In genomic region chr6:45455424-45455823, GRCm38 (mm10) we compare ENCODE assay signal across 29 mouse cellular contexts.
A peak's percentile ranks its signal among the peaks of the same experiment; 100 is the strongest.
DNase-seq lines count a peak whose midpoint lies in the region; ATAC-seq and TF ChIP-seq lines count a peak whose summit lies in the region.
"Had no signal": no experiment of that assay in that cellular context is flagged by ENCODE, and none has a peak within 500 bp of the region (broad histone marks: within the 10 kb centered on the region; RNA-seq: fewer than 3 reads in every experiment).

No protein-coding gene starts in this region.

- peak; percentile 45 for ATAC-seq in forebrain, postnatal 0 days
- ATAC-seq in forebrain, embryonic 12.5 days (ENCODE audit: low FRiP score) = no peak
- ATAC-seq: CD4-positive, CD25-positive, alpha-beta regulatory T cell, adult 4 months; hindbrain, embryonic 16.5 days; intestine, embryonic 15.5 days had no signal

- no peak overlapping the region for H3K4me2 ChIP-seq in forebrain, postnatal 0 days (ENCODE audit: low read depth)
- no peak overlapping the region for H3K4me2 ChIP-seq in forebrain, embryonic 12.5 days
- H3K4me2 ChIP-seq: embryonic facial prominence, embryonic 13.5 days; heart, embryonic 12.5 days; heart, embryonic 15.5 days; hindbrain, embryonic 13.5 days; intestine, embryonic 15.5 days had no signal

- no peaks in the 10 kb centered on the region for H3K9me3 ChIP-seq in forebrain, postnatal 0 days (ENCODE audit: low read length)
- H3K9me3 ChIP-seq in forebrain, embryonic 12.5 days = no peaks in the 10 kb centered on the region
- H3K9me3 ChIP-seq: embryonic facial prominence, embryonic 10.5 days; embryonic facial prominence, embryonic 13.5 days; heart, embryonic 12.5 days; heart, embryonic 15.5 days; hindbrain, embryonic 10.5 days; hindbrain, embryonic 13.5 days; intestine, embryonic 15.5 days had no signal

- TF ChIP-seq CTCF in forebrain, postnatal 0 days (IDR thresholded peaks at IDR 0.05; ENCODE audit: low read depth) = no peak
- no peak for TF ChIP-seq CTCF in brain, embryonic 14.5 days (IDR thresholded peaks at IDR 0.05; ENCODE audit: borderline replicate concordance, extremely low read depth, insufficient read depth, insufficient read length)

- H3K27ac ChIP-seq in forebrain, postnatal 0 days (ENCODE audit: low read depth, low read length) = no peak overlapping the region
- no peak overlapping the region for H3K27ac ChIP-seq in forebrain, embryonic 12.5 days
- H3K27ac ChIP-seq: embryonic facial prominence, embryonic 10.5 days; embryonic facial prominence, embryonic 13.5 days; heart, embryonic 15.5 days; hindbrain, embryonic 10.5 days; hindbrain, embryonic 13.5 days; intestine, embryonic 15.5 days had no signal

- peak; percentile 17 for DNase-seq in forebrain, postnatal 0 days
- DNase-seq in frontal cortex, postnatal 36 days (ENCODE audit: low spot score in 2 of 2) = peak; percentile 8 to 20
- no peak for DNase-seq in frontal cortex, postnatal 10 days (ENCODE audit: low spot score in 2 of 2)
- DNase-seq in brain, adult 2 months (ENCODE audit: low read depth, low spot score) = peak; percentile 45
- peak; percentile 49 for DNase-seq in brain, embryonic 14.5 days (ENCODE audit: low read depth)
- DNase-seq in cerebellum, adult 18-20 months = no peak
- no peak for DNase-seq in layer of hippocampus, postnatal 14 days (ENCODE audit: low spot score in 2 of 2)
- DNase-seq: adrenal gland, adult 2 months; adrenal gland, postnatal 14 days; cerebellum, adult 11 months; cerebellum, adult 8-10 months; cerebellum, postnatal 36 days; embryo, embryonic 11 days; gastrocnemius, postnatal 25 days; heart, adult 18-20 months; heart, postnatal 10 days; heart, postnatal 36 days; kidney, adult 11 months had no signal

- H3K36me3 ChIP-seq in forebrain, postnatal 0 days (ENCODE audit: insufficient read depth) = no peaks in the 10 kb centered on the region
- no peaks in the 10 kb centered on the region for H3K36me3 ChIP-seq in forebrain, embryonic 12.5 days (replicated peaks)
- H3K36me3 ChIP-seq: embryonic facial prominence, embryonic 10.5 days; embryonic facial prominence, embryonic 13.5 days; heart, embryonic 12.5 days; heart, embryonic 15.5 days; hindbrain, embryonic 10.5 days; hindbrain, embryonic 13.5 days; intestine, embryonic 15.5 days had no signal

- no peak for TF ChIP-seq POLR2A in brain, embryonic 14.5 days (IDR thresholded peaks at IDR 0.05; ENCODE audit: borderline replicate concordance, extremely low read depth, insufficient read depth, insufficient read length, poor library complexity, severe bottlenecking)

- H3K9ac ChIP-seq in forebrain, postnatal 0 days = no peak overlapping the region
- no peak overlapping the region for H3K9ac ChIP-seq in forebrain, embryonic 12.5 days
- H3K9ac ChIP-seq: embryonic facial prominence, embryonic 13.5 days; heart, embryonic 12.5 days; heart, embryonic 15.5 days; hindbrain, embryonic 13.5 days; intestine, embryonic 15.5 days had no signal

- H3K27me3 ChIP-seq in forebrain, postnatal 0 days (ENCODE audit: insufficient read depth, low read length) = no peaks in the 10 kb centered on the region
- H3K27me3 ChIP-seq in forebrain, embryonic 12.5 days = no peaks in the 10 kb centered on the region
- H3K27me3 ChIP-seq: embryonic facial prominence, embryonic 13.5 days; heart, embryonic 12.5 days; heart, embryonic 15.5 days; hindbrain, embryonic 13.5 days; intestine, embryonic 15.5 days had no signal

- no peak overlapping the region for H3K4me3 ChIP-seq in forebrain, postnatal 0 days (ENCODE audit: low read depth, low read length)
- H3K4me3 ChIP-seq in forebrain, embryonic 12.5 days (replicated peaks) = no peak overlapping the region
- H3K4me3 ChIP-seq: embryonic facial prominence, embryonic 10.5 days; embryonic facial prominence, embryonic 13.5 days; erythroblast, embryonic 14.5 days; heart, embryonic 12.5 days; heart, embryonic 15.5 days; hindbrain, embryonic 10.5 days; hindbrain, embryonic 13.5 days; intestine, embryonic 15.5 days had no signal

- 50% methylated on average over 1 of the region's 1 CpGs for WGBS in forebrain, postnatal 0 days
- WGBS in forebrain, embryonic 12.5 days = 77% methylated on average over 1 of the region's 1 CpGs

- no peaks in the 10 kb centered on the region for H3K4me1 ChIP-seq in forebrain, postnatal 0 days (ENCODE audit: insufficient read depth)
- H3K4me1 ChIP-seq in forebrain, embryonic 12.5 days = no peaks in the 10 kb centered on the region
- H3K4me1 ChIP-seq: embryonic facial prominence, embryonic 10.5 days; embryonic facial prominence, embryonic 13.5 days; heart, embryonic 12.5 days; heart, embryonic 15.5 days; hindbrain, embryonic 10.5 days; hindbrain, embryonic 13.5 days; intestine, embryonic 15.5 days had no signal

Comparison
In these comparisons a context has a peak if more than half of its experiments do, and no peak if none do; other contexts are left out.
1. DNase-seq: peak in forebrain, postnatal 0 days (single experiment), frontal cortex, postnatal 36 days (2 of 2), brain, adult 2 months (single experiment) and brain, embryonic 14.5 days (single experiment); none in frontal cortex, postnatal 10 days (0 of 2), cerebellum, adult 18-20 months (0 of 2) and layer of hippocampus, postnatal 14 days (0 of 2).